Mouse (Mus musculus) c-Kit-positive CD71-positive TER-119-negative erythroid progenitor cells, embryonic 14.5 days (primary cell): Measurements from ENCODE around the gene Tnip1.
A peak's percentile ranks its signal among the peaks of the same experiment; 100 is the strongest.
"Not testable (repeated sequence)": the region's sequence is repeated elsewhere in the genome, so short reads cannot be mapped to it uniquely, and the experiment has no call there.

ENCODE experiments used
- DNase-seq: peaks from one replicate; pipeline ENCODE4 v3.0.0-alpha.2; 2013; ENCODE audit warnings: low read depth

Tnip1 gene

DNA sequence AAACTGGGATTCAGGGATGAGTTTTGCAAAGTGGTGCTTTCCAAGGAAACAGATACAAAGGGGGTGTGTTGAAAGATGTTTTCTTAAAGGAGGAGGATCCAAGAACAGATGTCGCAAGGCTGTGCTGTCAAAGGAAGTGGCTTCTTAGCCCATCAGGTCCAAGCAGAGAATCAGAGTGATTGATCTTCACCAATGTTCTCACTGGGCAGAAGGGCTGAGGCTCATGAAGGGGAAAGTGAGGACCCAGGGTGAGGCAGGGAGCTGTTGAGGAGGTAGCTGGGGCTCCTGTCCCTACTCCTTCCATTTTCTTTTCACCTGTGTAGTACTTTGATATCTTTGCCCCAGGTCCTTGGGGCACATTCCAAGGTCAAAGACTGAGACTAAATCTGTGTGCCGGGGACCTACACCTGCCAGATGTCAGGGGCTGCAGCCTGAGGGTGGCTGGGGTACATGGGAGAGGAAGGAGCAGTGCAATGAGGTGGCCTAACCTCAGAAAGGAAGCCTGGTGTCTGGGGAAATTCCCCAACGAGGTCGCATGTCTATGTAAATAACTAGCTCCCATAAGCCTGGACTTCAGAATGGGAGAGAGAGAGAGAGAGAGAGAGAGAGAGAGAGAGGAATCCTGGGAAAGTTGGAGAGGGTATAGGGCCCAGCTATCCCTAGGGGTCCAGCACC, 9.5 kb upstream of the Tnip1 start:
- DNase-seq = no peak

DNA sequence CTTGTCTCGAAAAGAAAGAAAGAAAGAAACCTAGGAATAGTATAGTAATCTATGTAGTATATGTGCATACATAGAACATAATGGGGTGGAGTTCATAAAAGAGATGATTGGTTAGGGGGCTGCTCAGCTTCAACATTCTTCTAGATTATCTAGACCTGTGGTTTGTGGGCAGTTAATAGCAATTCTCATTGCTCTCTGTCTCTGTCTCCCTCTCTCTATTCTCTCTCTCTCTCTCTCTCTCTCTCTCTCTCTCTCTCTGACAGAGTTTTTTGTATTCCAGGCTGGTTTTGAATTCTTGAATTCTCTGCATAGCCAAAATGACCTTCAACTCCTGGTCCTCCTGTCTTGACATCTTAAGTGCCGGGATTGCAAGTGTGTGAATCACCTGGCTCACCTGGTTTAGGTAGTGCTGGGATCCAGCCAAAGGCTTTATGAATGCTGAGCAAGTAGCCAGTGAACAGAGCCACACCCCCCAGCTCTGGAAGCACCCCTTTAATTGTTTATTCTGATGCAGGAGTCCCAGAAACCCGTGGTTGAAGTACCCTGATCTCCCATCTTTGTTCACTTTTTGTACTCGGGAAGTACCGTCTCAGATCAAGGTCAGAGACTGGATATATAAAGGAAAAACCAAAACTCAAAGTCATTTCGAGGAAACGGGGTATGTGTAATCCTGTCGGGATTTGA, 8.8 kb upstream of the Tnip1 start:
- no peak for DNase-seq

DNA sequence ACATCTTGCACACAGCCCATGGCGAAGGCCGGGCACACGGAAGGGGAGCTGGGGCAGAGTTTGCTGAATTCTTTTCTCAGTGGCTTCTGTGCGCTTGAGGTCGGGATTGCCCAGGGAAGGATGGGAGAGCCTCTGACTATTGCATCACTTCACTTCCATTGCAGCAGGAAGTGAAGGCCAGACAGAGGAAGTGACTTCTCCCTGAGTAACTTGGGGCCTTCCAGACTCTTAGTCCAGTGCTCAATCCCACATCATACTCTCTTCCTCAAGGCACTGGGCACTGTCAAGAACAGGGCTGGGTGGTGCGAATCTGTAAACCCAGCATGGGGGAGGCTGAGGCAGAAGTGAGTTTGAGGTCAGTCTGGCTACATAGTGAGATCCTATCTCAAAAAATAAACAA, 2.5 kb upstream of the Tnip1 start:
- no peak for DNase-seq

DNA sequence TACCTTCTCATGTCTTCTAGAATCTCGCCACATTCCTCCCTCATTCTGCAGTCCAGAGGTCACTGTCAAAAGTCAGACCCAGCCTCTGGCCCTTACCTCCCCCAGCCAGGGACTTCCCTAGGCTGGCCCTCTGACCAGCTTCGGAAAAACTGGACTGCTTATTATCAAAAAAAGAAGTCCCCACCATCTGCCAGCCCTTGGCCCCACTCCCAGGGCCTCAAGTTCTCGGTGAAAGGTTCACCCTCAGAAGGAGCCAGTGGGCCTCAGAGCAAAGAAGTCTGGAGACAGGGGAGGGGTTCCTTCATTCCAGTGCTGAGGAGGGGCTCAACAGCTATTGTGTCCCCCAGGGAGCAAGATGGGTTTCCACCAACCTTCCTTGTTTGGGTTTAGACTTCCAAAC, 796 bp downstream of the Tnip1 start:
- no peak for DNase-seq

DNA sequence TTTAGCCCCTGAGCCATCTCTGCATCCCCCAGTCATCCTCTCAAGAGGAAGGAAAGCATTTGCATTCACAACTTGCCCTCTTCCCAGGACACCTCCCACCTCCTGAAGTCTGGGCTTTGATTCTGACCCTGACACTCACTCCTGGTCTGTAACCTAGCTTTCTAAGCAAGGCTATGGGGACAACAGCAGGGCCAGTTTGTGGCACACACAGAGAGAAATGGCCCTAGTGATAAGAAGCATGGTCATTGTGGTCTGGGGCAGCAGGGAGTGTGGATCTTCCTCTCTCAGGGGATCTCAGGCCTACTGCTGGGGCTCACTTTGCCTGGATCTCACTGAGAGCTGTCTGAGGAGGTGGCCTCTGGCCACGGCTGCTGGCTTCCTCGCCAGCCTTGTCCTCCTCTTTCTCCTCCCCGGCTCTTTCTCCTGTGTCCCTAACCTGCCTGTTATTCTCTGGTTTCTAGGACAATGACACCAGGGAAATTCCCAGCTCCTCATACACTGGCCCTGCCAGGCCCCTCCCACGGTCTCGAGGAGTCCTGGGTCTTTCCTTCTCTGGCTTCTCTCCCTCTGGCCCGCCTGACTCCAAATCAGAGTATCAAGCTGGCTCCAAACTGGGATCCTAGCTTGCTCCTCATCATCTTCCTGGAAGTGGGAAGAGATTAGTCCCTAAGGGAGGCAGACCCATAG, 1.4 kb downstream of the Tnip1 start:
- DNase-seq = no peak

DNA sequence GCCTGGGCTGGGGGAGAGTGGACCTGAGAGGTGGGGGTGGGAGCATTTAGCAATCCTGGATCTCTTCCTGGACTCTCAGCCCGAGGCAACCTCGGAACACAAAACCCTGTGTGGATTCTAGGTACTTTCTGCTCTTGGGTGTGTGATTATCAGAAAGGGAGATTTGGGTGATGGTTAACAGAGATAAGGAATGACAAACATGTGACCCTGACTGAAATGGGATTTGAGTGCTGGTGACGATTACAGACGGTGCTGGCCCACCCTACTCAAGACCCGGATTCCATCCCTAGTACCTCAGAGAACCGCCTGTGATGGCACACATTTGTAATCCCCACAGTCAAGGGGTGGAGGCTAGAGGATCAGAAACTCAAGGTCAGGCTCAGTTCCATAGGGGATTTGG, 2.5 kb downstream of the Tnip1 start:
- DNase-seq = no peak

DNA sequence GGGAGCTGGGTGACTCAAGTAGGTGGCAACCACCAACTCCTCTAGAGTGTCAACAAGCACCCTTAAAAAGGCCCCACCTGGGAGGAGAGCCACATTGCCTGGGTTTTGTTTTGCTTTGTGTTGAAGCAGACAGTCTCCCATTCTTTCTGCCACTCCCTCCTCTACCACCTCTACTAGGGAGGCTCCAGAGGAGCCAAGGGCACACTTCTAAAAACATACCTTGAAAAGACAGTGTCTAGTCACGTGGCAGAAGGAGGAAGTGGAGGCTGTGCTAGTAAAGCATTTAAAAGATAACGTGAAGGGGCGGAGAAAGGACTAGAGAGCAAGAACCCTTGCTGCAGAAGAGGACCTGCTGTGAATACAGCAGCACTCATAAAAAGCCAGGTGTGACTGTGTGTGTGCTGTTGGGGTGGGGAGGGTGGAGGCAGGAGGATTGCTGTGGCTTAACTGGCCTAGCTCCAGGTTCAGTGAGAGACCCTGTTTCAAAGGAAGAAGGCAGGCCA, 4.1 kb downstream of the Tnip1 start:
- peak; percentile 57 for DNase-seq

DNA sequence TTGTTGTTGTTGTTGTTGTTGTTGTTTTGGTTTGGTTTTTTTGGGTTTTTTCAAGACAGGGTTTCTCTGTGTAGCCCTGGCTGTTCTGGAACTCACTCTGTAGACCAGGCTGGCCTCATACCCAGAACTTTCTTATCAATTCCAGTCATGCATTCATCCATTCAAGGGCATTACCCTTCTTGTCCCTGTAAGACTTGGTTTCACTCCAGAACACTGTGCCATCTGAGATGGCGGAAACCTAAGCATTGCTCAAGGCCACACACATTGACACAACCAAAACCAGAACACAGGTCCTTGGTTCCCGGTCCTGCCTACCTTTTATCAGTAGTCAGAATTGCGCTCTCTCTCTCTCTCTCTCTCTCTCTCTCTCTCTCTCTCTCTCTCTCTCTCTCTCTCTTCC, 5.0 kb downstream of the Tnip1 start:
- DNase-seq = not testable (repeated sequence)

DNA sequence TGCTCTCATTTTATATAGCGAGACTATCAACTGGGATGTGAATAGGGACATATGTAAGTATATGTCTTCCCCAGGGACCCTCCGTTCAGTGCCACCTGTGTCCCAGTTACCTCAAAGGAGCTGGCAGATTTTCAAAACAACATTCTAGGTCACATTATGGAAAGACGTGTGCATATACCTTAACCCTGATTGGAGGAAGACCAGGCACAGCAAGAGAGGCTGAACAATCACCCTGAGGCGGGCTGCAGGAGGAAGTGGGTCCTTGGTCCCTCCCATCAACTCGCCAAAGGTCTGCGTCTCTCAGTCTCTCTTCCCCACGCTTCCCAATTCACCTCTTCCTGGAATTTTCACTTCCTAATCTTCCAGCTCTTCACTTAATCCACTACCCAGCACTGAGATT, 5.8 kb downstream of the Tnip1 start:
- DNase-seq = no peak

DNA sequence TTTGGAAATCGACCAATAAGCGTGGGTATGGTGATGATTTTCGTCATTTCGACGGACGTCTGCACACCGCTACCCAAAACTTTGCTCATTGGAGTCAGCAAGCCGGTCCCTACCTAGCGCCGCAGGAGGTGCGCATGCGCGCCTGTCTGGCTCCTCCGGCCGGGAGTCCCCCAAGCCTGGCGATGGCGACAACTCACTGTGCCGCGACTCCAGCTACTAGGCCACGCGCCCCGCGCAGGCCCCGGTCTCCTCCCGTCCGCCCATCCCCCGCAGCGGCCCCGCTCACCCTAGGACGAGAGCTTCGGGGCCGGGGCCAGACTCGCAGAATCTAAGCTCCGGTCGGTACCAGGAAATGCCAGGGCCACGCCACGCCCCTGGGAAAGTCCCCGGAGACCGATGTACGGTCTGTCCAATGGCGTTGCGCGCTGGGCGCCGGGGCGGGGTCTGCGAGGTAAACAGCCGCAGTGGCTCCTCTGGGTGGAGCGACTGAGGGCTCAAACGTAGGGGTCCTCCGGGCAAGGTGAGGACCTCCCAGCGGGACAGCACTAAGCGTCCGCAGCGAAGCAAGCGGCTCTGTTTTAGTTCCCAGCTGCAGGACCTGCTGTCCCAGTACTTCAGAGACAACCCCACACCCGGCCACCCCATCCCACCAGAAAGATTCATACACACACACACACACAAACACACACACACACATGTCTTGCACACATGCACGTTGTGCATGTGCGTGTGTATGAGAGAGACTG, 6.8 kb downstream of the Tnip1 start:
- DNase-seq = peak; percentile 95

DNA sequence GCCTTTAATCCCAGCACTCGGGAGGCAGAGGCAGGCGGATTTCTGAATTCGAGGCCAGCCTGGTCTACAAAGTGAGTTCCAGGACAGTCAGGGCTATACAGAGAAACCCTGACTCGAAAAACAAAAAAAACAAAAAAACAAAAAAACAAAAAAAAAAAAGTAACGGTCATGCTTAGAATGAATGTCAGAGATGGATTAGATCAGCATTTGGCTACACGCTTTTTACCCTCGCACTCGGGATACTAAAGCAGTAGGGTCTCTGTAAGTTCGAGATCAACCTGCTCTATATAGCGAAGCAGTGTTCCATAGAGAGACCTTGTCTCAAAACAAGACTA, 7.3 kb downstream of the Tnip1 start:
- not testable (repeated sequence) for DNase-seq

DNA sequence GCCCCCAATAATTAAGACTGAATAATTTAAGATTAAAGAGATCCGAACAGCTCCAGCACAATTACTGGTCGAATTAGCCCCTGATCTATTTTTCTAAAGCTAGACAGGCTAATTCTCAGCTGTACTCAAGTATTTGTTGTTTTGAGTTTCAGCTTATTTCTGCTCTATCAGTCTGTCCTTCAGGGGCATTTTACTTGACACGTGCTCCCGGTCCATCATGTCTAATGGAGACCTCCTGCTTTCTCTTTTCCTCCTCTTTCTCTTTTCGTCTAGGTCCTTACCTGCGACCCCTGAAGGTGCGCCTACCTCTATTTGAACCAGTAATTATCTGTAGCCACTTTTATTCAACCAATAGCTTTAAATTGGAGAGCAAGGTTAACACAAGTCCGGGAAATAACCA, 8.0 kb downstream of the Tnip1 start:
- no peak for DNase-seq

DNA sequence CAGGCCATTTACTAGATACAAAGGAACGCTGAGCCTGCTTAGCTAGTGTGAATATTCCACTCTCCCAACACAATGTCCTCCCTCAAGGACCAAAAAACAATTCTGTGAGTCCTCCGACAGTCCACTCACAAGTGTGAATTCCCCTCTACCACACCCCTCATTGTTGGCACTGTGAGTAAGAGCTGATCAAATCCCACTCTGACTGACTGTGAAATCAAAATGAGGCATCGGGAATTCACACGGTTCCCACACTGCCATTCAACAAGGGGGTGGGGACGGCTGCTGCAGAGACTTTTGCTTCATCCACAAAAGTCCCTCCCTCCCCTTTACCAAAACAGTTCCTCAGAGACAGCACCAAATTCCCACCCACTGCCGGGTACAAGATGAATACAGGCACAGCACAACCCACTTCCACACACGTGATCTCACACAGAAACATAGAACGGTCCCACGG, 8.7 kb downstream of the Tnip1 start:
- DNase-seq = no peak

DNA sequence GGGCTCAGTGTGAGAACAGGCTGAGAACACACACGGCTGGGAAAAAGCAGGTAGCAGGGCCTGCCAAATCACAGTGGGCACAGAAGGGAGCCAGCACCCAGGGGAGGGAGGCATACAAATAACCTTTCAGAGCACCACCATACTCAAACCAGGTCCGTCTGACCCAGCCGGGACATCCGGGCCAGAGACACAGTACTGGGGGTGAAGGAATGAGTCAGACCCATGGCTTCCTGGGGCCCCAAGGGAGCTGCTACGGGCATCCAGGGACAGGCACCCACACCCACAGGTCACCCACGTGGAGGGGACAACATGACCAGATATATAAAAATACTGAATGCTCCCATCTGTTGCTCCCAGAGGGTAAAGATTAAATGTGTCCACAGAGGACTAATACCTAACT, 10.1 kb downstream of the Tnip1 start:
- no peak for DNase-seq

DNA sequence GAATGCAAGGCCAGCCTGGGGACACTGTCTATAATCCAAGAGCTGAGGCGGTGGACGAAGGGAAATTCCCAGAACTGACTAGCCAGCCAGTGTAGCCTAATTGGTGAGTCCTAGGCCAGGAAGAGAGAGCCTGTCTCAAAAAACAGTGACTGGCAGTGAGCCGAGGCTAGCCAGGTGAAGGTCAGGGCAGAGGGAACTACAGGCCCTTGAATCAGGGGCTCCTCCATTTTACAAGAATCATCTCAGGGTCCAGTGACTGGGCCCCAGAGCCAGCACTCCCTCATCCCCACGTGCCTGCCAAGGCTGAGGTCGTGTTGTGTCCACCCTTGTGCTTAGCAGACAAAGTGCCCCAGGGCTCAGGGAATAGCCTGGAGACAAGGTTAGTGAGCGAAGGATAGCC, 12.0 kb downstream of the Tnip1 start:
- DNase-seq = no peak

DNA sequence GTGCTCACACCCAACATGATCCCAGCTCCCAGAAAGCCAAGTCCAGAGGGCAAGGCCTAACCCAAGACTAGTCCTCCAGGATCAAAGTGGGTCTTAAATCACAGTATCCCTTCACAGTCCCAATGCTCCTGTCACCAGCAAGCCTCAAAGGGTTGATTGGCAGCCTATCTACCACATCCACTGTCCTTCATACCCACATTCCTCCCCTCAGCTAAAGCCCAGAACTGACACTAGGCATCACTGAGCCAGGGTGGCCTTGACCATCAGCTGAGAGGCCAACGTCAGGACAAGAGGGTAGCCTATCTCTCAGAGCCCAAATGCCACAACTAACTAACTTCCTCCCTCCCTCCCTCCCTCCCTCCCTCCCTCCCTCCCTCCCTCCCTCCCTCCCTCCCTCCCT, 13.0 kb downstream of the Tnip1 start:
- no peak for DNase-seq

DNA sequence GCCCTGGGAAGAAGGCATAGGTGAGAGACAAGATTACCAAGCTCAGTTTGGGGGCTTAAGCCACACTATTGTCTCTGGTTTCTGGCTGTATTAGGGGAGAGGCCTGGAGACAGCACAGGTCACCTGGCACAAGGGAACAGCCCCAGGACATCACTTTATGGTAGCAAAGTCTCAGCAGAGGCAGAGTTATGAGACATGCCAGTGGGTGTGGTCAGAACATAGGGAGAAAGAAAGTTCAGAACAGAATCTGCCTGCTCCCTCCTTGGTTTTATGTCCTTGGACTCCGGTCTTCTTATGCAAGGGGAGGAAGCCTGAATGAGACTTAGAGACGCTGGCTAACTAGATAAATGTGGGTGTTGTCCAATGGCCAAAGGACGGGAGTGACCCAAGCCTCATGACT, 18.0 kb downstream of the Tnip1 start:
- no peak for DNase-seq

DNA sequence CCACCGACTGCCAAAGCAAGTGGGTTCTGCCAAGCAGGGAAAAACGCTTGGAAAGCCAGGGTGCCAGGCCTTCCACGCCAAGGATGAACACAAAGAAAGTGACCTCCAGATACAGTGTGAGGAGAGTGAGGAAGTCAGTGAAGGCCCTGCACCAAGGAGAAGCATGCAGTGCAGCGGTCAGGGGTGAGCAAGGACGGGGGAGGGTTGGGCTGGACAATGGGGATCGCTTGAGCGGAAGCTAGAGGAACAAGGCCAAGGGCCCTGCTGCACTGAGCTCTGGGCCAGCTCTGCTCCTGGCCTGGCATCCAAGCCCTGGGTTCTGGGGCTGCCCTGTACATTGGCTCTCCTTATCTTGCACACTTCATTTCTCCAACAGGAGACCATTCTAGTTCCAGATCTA, 22.7 kb downstream of the Tnip1 start:
- DNase-seq = no peak

DNA sequence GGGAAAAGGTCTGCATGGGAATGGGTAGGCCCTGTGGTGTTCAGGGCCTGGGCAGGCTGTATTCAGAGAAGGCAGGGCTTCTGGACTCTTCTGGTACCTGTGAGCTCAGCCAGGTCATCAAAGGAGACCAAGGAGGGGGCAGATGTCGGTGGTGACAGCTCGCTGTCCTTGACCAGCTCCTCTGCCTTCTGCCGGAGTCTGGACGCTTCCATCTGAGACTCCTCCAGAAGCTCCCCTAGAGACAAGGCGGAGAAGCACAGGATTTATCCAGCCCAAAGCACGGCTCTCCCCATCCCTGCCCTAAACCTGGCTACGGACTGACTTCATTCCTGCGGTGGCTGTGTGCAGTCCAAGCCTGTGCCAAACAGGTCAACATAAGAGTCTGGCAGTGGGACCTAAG, 23.2 kb downstream of the Tnip1 start:
- no peak for DNase-seq

DNA sequence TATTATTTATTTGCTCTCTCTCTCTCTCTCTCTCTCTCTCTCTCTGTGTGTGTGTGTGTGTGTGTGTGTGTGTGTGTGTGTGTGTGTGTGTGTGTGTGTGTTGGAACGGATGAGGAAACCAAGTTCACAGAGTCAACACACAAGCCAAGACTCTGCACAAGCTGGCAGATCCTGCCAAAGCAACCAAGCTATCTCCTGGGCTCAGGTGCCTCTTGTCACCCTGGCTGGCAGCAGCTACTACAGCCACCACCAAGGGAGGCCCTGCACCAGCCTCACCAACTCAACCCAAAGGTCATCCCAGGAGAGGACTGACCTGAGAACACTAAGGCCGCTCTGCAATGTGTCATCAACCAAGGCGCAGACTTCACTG, 26.0 kb downstream of the Tnip1 start:
- DNase-seq = no peak

DNA sequence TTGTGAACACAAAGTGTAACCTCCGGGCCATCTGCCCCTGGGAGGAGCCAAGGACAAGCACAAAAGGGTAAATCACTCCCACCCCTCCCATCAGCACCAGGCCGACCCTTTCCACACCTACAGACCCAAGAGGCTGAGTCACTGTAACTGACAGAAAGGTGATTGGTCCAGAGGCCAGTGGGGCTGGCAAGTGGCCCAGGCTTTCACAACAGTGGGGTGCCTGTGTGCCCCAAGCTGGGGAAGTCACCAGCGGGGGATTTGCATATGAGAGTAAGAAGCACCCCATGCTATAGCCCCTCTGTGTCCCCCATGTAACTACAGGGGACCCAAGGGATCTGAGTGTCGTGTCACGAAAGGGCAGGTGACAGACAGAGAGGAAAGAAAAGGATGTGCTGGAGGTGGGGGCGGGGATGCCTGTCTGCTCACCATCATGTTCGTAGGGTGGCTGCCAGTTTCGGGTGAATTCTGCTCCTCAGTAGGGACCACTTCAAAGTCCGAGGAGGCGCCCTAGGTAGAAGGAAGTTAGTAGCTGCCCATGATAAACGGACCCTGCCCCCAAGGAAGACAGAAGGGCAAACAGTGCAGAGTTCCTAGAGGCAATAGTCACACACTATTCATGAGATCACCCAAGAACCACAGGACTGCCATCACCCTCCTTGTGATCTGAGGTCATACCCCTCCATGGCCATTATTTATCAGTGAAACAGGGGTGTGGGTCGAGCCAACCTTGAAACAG, 26.5 kb downstream of the Tnip1 start:
- no peak for DNase-seq

DNA sequence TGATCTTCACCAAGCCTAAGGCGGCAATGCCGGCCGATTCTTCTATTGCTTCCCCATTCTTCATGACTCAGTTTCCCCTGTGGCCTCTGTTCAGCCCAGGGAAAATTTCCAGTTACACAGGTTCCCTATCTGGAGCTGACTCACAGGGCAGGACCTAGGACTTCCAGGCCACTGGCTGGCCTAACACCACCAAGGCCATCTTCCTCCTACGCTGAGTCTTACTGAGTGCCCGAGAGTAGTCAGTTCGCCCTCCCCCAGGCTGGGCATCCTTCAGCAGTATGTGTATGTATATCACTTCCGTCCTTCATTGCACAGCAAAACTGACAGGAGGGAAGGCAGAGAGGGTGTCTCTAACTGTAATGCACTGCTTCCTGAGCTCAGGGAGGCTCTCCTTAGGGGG, 28.5 kb downstream of the Tnip1 start:
- DNase-seq = no peak
